Mouse (Mus musculus) layer of hippocampus, postnatal 14 days (tissue): ENCODE measurements around the gene Krtap10-4. TPM values are rescaled to one million over a fixed set of nuclear protein-coding genes. Genes with fewer than 3 reads are reported as not detected.
"Not testable (repeated sequence)": the region's sequence is repeated elsewhere in the genome, so short reads cannot be mapped to it uniquely, and the experiment has no call there.

Experiments used
- DNase-seq, 2 experiments: peaks; one replicate each; pipeline ENCODE4 v3.0.0; 2021 to 2022; ENCODE audit warnings: low spot score in 2 of 2, mixed read lengths in 1 of 2
- total RNA-seq, 2 experiments: library from RNA; stranded (reverse); gene quantifications; 2 replicates each; pipeline ENCODE4 v1.2.3; 2021

Krtap10-4 gene
- total RNA-seq, 2 experiments from 2014 or later: not detected

DNA sequence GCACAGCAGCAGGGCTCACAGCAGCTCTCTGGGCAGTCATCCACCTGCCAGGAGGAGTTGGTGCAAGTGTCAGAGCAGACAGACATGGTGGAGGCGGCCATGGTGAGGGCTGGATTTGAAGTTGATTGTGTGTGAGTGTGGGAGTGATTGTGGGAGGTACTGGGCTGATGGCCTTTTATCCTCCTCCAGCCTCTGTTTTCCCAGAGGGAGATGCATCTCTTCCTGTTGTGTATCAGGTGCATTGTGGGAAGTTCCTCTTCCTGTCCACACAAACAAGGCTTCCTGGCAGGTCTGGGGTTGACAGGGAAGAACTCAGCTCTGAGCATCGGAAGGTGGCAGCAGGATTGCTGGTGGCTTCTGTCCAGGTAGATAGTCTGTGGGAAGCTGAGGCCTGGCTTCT is 31.9 kb downstream of the Krtap10-4 start, which contains the start of gene Gm9639:
Gm9639 (minus strand) TSS at position 101 of the 400 bp plus-strand sequence.
- no peak for DNase-seq

DNA sequence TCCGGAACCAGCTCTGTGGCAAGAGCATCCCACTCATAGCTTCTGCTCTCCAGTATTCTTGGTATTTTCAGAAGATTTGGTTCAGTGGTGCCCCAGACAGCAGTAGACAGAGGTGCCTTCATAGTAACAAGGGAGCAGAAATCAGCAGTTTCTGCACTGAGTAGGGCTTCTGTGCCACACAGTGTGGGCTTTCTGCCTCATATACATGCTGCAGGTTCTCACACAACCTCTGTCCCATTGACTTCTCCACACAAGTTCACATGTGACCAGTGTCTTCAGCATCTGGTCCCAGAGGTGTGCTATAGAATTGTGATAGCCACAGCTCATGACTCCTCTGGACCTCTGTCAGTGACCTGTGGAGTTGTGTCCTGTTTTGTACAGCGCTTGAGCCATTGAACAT is 38.3 kb downstream of the Krtap10-4 start:
- no peak for DNase-seq

GRCm38 (mm10) chr10:77787876-77788275 is 39.0 kb downstream of the Krtap10-4 start, which contains the start of gene Gm7137:
Gene Gm7137 (minus strand): TSS chr10:77788200.
- not testable (repeated sequence) for DNase-seq

GRCm38 (mm10) chr10:77783396-77783795 is 43.5 kb downstream of the Krtap10-4 start:
- not testable (repeated sequence) for DNase-seq

DNA sequence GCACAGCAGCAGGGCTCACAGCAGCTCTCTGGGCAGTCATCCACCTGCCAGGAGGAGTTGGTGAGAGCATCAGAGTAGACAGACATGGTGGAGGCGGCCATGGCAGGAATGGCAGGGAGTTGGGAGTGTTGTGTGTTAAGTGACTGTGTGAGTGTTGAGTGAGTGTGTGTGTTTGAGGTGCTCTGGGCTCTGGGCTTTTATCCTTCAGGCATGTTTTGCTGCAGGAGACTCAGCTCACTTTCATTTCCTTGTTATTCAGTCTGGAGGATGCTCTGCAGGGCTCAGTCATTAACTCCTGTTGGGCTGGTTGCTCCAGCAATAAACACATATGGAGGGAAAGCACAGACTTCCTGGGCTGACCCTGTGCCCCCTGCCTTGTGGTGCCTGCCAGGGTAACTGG is 44.5 kb downstream of the Krtap10-4 start, which contains the start of gene Gm3250:
Gm3250 (minus strand) TSS at position 101 of the 400 bp plus-strand sequence.
- DNase-seq: not testable (repeated sequence)

DNA sequence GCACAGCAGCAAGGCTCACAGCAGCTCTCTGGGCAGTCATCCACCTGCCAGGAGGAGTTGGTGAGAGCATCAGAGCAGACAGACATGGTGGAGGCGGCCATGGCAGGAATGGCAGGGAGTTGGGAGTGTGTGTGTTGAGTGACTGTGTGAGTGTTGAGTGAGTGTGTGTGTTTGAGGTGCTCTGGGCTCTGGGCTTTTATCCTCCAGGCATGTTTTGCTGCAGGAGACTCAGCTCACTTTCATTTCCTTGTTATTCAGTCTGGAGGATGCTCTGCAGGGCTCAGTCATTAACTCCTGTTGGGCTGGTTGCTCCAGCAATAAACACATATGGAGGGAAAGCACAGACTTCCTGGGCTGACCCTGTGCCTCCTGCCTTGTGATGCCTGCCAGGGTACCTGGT is 50.1 kb downstream of the Krtap10-4 start, which contains the start of gene Gm7138:
Gm7138 (minus strand) TSS at position 101 of the 400 bp plus-strand sequence.
- DNase-seq: not testable (repeated sequence)

Other genes with a start within 250 kb of the Krtap10-4 start
- gene Pttg1ip, start 245.4 kb downstream of the Krtap10-4 start, total RNA-seq: 10 to 100 TPM; 77.4 to 79.9 TPM
- 100 to 1,000 TPM; 116 to 134 TPM for gene Sumo3, start 221.0 kb downstream of the Krtap10-4 start, total RNA-seq
- gene Gm49325, start 220.9 kb downstream of the Krtap10-4 start, total RNA-seq: 10 to 100 TPM; 12.6 to 19.9 TPM
- 10 to 100 TPM; 63.9 to 69.0 TPM for gene Ube2g2, start 204.8 kb downstream of the Krtap10-4 start, total RNA-seq
- gene Tspear, start 140.5 kb downstream of the Krtap10-4 start, total RNA-seq: under 1 TPM in 1 of 2 experiments, not detected in 1; 0.14 TPM
- not detected for gene Gm19402, start 136.3 kb downstream of the Krtap10-4 start, total RNA-seq
- not detected for gene Gm9508, start 129.9 kb downstream of the Krtap10-4 start, total RNA-seq
- not detected for gene Gm10272, start 120.5 kb downstream of the Krtap10-4 start, total RNA-seq
- gene Gm10024, start 115.6 kb downstream of the Krtap10-4 start, total RNA-seq: not detected
- not detected for gene Gm10142, start 111.3 kb downstream of the Krtap10-4 start, total RNA-seq
- gene Krtap12-1, start 106.5 kb downstream of the Krtap10-4 start, total RNA-seq: not detected
- not detected for gene Gm10100, start 100.6 kb downstream of the Krtap10-4 start, total RNA-seq
- not detected for gene Gm18596, start 84.5 kb downstream of the Krtap10-4 start, total RNA-seq
- not detected for gene Gm9736, start 75.7 kb downstream of the Krtap10-4 start, total RNA-seq
- not detected for gene Gm3233, start 67.4 kb downstream of the Krtap10-4 start, total RNA-seq
- gene Gm3238, start 55.8 kb downstream of the Krtap10-4 start, total RNA-seq: not detected
- not detected for gene Gm7138, start 50.2 kb downstream of the Krtap10-4 start, total RNA-seq
- gene Gm3250, start 44.6 kb downstream of the Krtap10-4 start, total RNA-seq: not detected
- not detected for gene Gm7137, start 38.9 kb downstream of the Krtap10-4 start, total RNA-seq
- not detected for gene Gm9639, start 32.0 kb downstream of the Krtap10-4 start, total RNA-seq
- not detected for gene Gm19668, start 28.0 kb downstream of the Krtap10-4 start, total RNA-seq
- gene Gm9507, start 15.3 kb downstream of the Krtap10-4 start, total RNA-seq: not detected
- not detected for gene Gm2696, start 12.4 kb downstream of the Krtap10-4 start, total RNA-seq
- not detected for gene Krtap10-10, start 8.9 kb upstream of the Krtap10-4 start, total RNA-seq
- gene Gm36176, start 19.7 kb upstream of the Krtap10-4 start, total RNA-seq: not detected
- not detected for gene Gm10318, start 25.8 kb upstream of the Krtap10-4 start, total RNA-seq
- not detected for gene Gm3285, start 34.9 kb upstream of the Krtap10-4 start, total RNA-seq
- 10 to 100 TPM; 10.4 to 10.8 TPM for gene Lrrc3, start 75.4 kb upstream of the Krtap10-4 start, total RNA-seq
- gene Trpm2, start 143.5 kb upstream of the Krtap10-4 start, total RNA-seq: 10 to 100 TPM; 31.3 to 32.6 TPM
- 10 to 100 TPM; 35.2 to 37.4 TPM for gene 1810043G02Rik, start 151.4 kb upstream of the Krtap10-4 start, total RNA-seq
- 100 to 1,000 TPM; 155 to 164 TPM for gene Pfkl, start 183.0 kb upstream of the Krtap10-4 start, total RNA-seq
- gene Dnmt3l, start 214.9 kb upstream of the Krtap10-4 start, total RNA-seq: under 1 TPM; 0.39 to 0.57 TPM
- gene Aire, start 216.5 kb upstream of the Krtap10-4 start, total RNA-seq: under 1 TPM; 0.16 to 0.45 TPM
- 1 to 10 TPM; 4.5 to 5.7 TPM for gene Icosl, start 242.2 kb upstream of the Krtap10-4 start, total RNA-seq